Mouse (Mus musculus) liver, embryonic 14.5 days (tissue): ENCODE measurements at regions not wholly inside any gene's neighbourhood (a gene's known extent, or its start where the extent isn't known, plus 50 kb on each side); places are given as distances from the start of the nearest gene placed in this dataset.

Experiments
- ATAC-seq: fragments of 200-750 bp; cut with Nextera tagmentation; 2 replicates; pipeline ENCODE4 v1.8.0; 2017; ENCODE audit warnings: moderate number of reproducible peaks, mild to moderate bottlenecking, moderate library complexity; ENCODE audit not compliant: insufficient read depth
- DNase-seq, 3 experiments: peaks; one replicate each; pipeline ENCODE4 v3.0.0-alpha.2; 2012 to 2013; ENCODE audit warnings: low read depth in 3 of 3, low spot score in 3 of 3
- H3K27ac ChIP-seq: fragments of 300-500 bp; sonication (generic); 2 replicates; pipeline ENCODE4 v1.5.1; 2014; ENCODE audit warnings: moderate library complexity, mild to moderate bottlenecking, control low read depth, inconsistent platforms
- H3K27me3 ChIP-seq: fragments of 300-500 bp; sonication (generic); 2 replicates; pipeline ENCODE4 v1.6.1; 2014; ENCODE audit warnings: mild to moderate bottlenecking, low read length, moderate library complexity; ENCODE audit not compliant: control insufficient read depth, insufficient read depth
- H3K36me3 ChIP-seq: fragments of 300-500 bp; sonication (generic); replicated peaks from 2 replicates; pipeline ENCODE4 v1.6.1; 2014; ENCODE audit warnings: low read depth; ENCODE audit not compliant: control insufficient read depth, insufficient read depth
- H3K4me1 ChIP-seq, 2 experiments: fragments of 200-500 bp in 1 of 2; fragments of 300-500 bp in 1 of 2; sonication (generic) in 1 of 2; replicated peaks; 2 replicates each; pipeline ENCODE4 v1.6.1; 2012 to 2014; ENCODE audit warnings: antibody characterized with exemption in 1 of 2, inconsistent platforms in 1 of 2, low read length in 1 of 2; ENCODE audit not compliant: control insufficient read depth in 2 of 2, insufficient read depth in 2 of 2
- H3K4me2 ChIP-seq: fragments of 300-500 bp; sonication (generic); 2 replicates; pipeline ENCODE4 v1.6.1; 2014; ENCODE audit warnings: low read depth, mild to moderate bottlenecking, control low read depth, moderate library complexity
- H3K4me3 ChIP-seq, 2 experiments: fragments of 200-500 bp in 1 of 2; fragments of 300-500 bp in 1 of 2; sonication (generic) in 1 of 2; 2 replicates each; pipeline ENCODE4 v1.5.1; 2012 to 2014; ENCODE audit warnings: low read depth in 2 of 2, low read length in 2 of 2, mild to moderate bottlenecking in 2 of 2, control low read depth in 1 of 2, inconsistent platforms in 1 of 2, moderate library complexity in 1 of 2; ENCODE audit not compliant: insufficient read depth in 1 of 2
- H3K9ac ChIP-seq: fragments of 300-500 bp; sonication (generic); replicated peaks from 2 replicates; pipeline ENCODE4 v1.6.1; 2014; ENCODE audit warnings: mild to moderate bottlenecking, control low read depth, moderate library complexity
- H3K9me3 ChIP-seq: fragments of 300-500 bp; sonication (generic); 2 replicates; pipeline ENCODE4 v1.6.1; 2016; ENCODE audit warnings: low read length, mixed read lengths; ENCODE audit not compliant: control insufficient read depth
- CTCF ChIP-seq: IDR thresholded peaks from 2 replicates; pipeline ENCODE4 v1.5.1; 2016; ENCODE audit warnings: antibody characterized with exemption, low read depth, control low read depth
- EP300 ChIP-seq: IDR thresholded peaks from 2 replicates; pipeline ENCODE4 v1.6.1; 2016; ENCODE audit warnings: antibody characterized with exemption, low read depth
- WGBS: fragments of 180-500 bp; shearing (Covaris S2); extraction: QIAGEN DNeasy Blood & Tissue Kit; methylation state at CpG from one replicate; pipeline ENCODE4 v1.1.7; 2014; ENCODE audit not compliant: insufficient replicate concordance; 5-methylcytosine and 5-hydroxymethylcytosine counted together

- Histone ChIP-seq H3K4me3 (no peak overlapping the region), H3K4me2 (no peak overlapping the region), H3K27ac (no peak overlapping the region), H3K27me3 (no peaks in the 10 kb centered on the region), H3K9ac (no peak overlapping the region), H3K9me3 (no peaks in the 10 kb centered on the region), H3K4me1 (no peaks in the 10 kb centered on the region), H3K36me3 (no peaks in the 10 kb centered on the region)
- TF ChIP-seq CTCF, result peak; percentile 43; the same call in 1 of the 2 replicates
- TF ChIP-seq EP300, result no peak
- DNase-seq (peak in 2 of 3 experiments; percentile 1), ATAC-seq (no peak)
- 41% methylated on average over 12 of the region's 12 CpGs for WGBS
Observed at GRCm38 (mm10) chr6:140924319-140924981, 195.4 kb downstream of the Gm11077 start.

- Histone ChIP-seq H3K36me3 (no peaks in the 10 kb centered on the region), H3K9me3 (no peaks in the 10 kb centered on the region), H3K4me3 (no peak overlapping the region), H3K4me1 (no peaks in the 10 kb centered on the region), H3K9ac (no peak overlapping the region), H3K27ac (no peak overlapping the region), H3K4me2 (no peak overlapping the region), H3K27me3 (no peaks in the 10 kb centered on the region)
- no peak for DNase-seq
- 64% methylated on average over 3 of the region's 3 CpGs for WGBS
- TF ChIP-seq EP300 (no peak), CTCF (no peak)
- ATAC-seq, result no peak
Observed at GRCm38 (mm10) chr6:140927616-140928015, 198.5 kb downstream of the Gm11077 start.

GRCm38 (mm10) chr6:140934286-140934685 is 205.2 kb downstream of the Gm11077 start:
- Histone ChIP-seq H3K4me2 (no peak overlapping the region), H3K4me3 (no peak overlapping the region), H3K27ac (no peak overlapping the region), H3K4me1 (no peaks in the 10 kb centered on the region), H3K36me3 (no peaks in the 10 kb centered on the region), H3K27me3 (no peaks in the 10 kb centered on the region), H3K9ac (no peak overlapping the region), H3K9me3 (no peaks in the 10 kb centered on the region)
- DNase-seq (no peak), ATAC-seq (no peak)
- no peak for TF ChIP-seq CTCF
- no peak for TF ChIP-seq EP300
- WGBS, result 61% methylated on average over 6 of the region's 6 CpGs

GRCm38 (mm10) chr6:140938025-140938424 is 208.9 kb downstream of the Gm11077 start:
- Histone ChIP-seq H3K36me3 (no peaks in the 10 kb centered on the region), H3K4me3 (no peak overlapping the region), H3K9ac (no peak overlapping the region), H3K27ac (no peak overlapping the region), H3K4me2 (no peak overlapping the region), H3K9me3 (no peaks in the 10 kb centered on the region), H3K4me1 (no peaks in the 10 kb centered on the region), H3K27me3 (no peaks in the 10 kb centered on the region)
- 33% methylated on average over 1 of the region's 1 CpGs for WGBS
- no peak for ATAC-seq
- DNase-seq, result no peak
- TF ChIP-seq EP300 (no peak), CTCF (no peak)

GRCm38 (mm10) chr6:140946720-140947119 is 217.6 kb downstream of the Gm11077 start:
- no peaks in the 10 kb centered on the region for H3K4me1 ChIP-seq
- no peak overlapping the region for H3K4me3 ChIP-seq
- H3K27me3 ChIP-seq, result no peaks in the 10 kb centered on the region
- DNase-seq, result no peak
- 34% methylated on average over 2 of the region's 2 CpGs for WGBS
- ATAC-seq, result no peak
- H3K27ac ChIP-seq, result no peak overlapping the region
- TF ChIP-seq CTCF (no peak), EP300 (no peak)
- H3K9me3 ChIP-seq, result no peaks in the 10 kb centered on the region
- H3K36me3 ChIP-seq, result no peaks in the 10 kb centered on the region
- H3K9ac ChIP-seq, result no peak overlapping the region
- no peak overlapping the region for H3K4me2 ChIP-seq
